Mouse (Mus musculus) intestine, postnatal 0 days (tissue): Measurements from ENCODE around the gene Prl8a9. TPM values are rescaled to one million over a fixed set of nuclear protein-coding genes. Genes with fewer than 3 reads are reported as not detected.

Experiments
- ATAC-seq: fragments of 200-750 bp; cut with Nextera tagmentation; 2 replicates; pipeline ENCODE4 v1.8.0; 2017; ENCODE audit warnings: mild to moderate bottlenecking, moderate TSS enrichment, moderate library complexity
- H3K27ac ChIP-seq: fragments of 300-500 bp; sonication (generic); 2 replicates; pipeline ENCODE4 v1.5.1; 2014; ENCODE audit warnings: mild to moderate bottlenecking, low read depth, low read length, moderate library complexity
- H3K27me3 ChIP-seq: fragments of 300-500 bp; sonication (generic); replicated peaks from 2 replicates; pipeline ENCODE4 v1.6.1; 2014; ENCODE audit warnings: low read length, mixed read lengths; ENCODE audit not compliant: control insufficient read depth, insufficient read depth
- H3K36me3 ChIP-seq: fragments of 300-500 bp; sonication (generic); 2 replicates; pipeline ENCODE4 v1.6.1; 2014; ENCODE audit warnings: mild to moderate bottlenecking, moderate library complexity; ENCODE audit not compliant: control insufficient read depth, insufficient read depth
- H3K4me1 ChIP-seq: fragments of 300-500 bp; sonication (generic); replicated peaks from 2 replicates; pipeline ENCODE4 v1.6.1; 2014; ENCODE audit warnings: antibody characterized with exemption, low read length, mixed read lengths; ENCODE audit not compliant: control insufficient read depth, insufficient read depth
- H3K4me2 ChIP-seq: fragments of 300-500 bp; sonication (generic); replicated peaks from 2 replicates; pipeline ENCODE4 v1.6.1; 2014; ENCODE audit warnings: low read depth, mild to moderate bottlenecking, moderate library complexity
- H3K4me3 ChIP-seq: fragments of 300-500 bp; sonication (generic); 2 replicates; pipeline ENCODE4 v1.5.1; 2014; ENCODE audit warnings: low read depth, low read length
- H3K9ac ChIP-seq: fragments of 300-500 bp; sonication (generic); 2 replicates; pipeline ENCODE4 v1.6.1; 2014; ENCODE audit warnings: mild to moderate bottlenecking, low read depth, low read length
- H3K9me3 ChIP-seq: fragments of 300-500 bp; sonication (generic); 2 replicates; pipeline ENCODE4 v1.6.1; 2016; ENCODE audit warnings: mixed run types; ENCODE audit not compliant: control insufficient read depth
- CTCF ChIP-seq: sonication (generic); IDR thresholded peaks from 2 replicates; pipeline ENCODE4 v1.5.1; 2016; ENCODE audit warnings: low read depth, mild to moderate bottlenecking, control low read depth, antibody characterized with exemption, moderate library complexity
- WGBS: fragments of 180-500 bp; shearing (Covaris S2); extraction: QIAGEN DNeasy Blood & Tissue Kit; methylation state at CpG from one replicate; pipeline ENCODE4 v1.1.7; 2014; 5-methylcytosine and 5-hydroxymethylcytosine counted together
- polyA plus RNA-seq: library from polyadenylated mRNA; unstranded; fragments of >200 nt; fragmentation: Nextera tagmentation; extraction: Ambion mirVana; gene quantifications from 2 replicates; pipeline ENCODE4 v1.2.1, GENCODE M21; 2015

The Prl8a9 gene
- polyA plus RNA-seq, result not detected in 2 replicates

DNA sequence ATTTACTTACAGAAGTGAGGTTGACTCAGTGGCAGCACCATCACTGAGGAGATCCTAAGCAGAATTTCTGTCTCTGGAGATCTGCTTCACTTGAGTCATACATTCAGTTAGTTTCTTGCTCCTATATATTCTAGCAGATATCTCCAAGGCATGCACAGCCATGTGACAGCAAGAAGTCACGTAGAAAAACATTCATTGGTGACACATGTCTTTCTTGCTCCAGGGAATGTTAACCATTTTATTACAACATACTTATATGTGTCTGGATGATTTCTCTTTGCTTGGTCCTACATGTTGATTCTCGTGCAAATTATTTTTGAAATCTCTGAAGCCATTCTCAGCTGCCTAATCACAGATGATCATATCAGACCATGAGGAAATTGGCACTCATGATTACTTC lies at the start of gene Prl8a9:
Gene Prl8a9, minus strand, starts transcription at position 101 of the 400 bp plus-strand sequence.
- Histone ChIP-seq H3K4me3 (no peak within 1 kb of the TSS), H3K4me2 (no peak within 1 kb of the TSS), H3K9me3 (no peaks in the 10 kb centered on the region), H3K27ac (no peak within 1 kb of the TSS), H3K27me3 (no peaks in the 10 kb centered on the region), H3K4me1 (no peaks in the 10 kb centered on the region), H3K36me3 (no peaks in the 10 kb centered on the region), H3K9ac (no peak within 1 kb of the TSS)
- 77% methylated on average over 2 of the region's 2 CpGs for WGBS
- no peak for TF ChIP-seq CTCF
- no peak for ATAC-seq

DNA sequence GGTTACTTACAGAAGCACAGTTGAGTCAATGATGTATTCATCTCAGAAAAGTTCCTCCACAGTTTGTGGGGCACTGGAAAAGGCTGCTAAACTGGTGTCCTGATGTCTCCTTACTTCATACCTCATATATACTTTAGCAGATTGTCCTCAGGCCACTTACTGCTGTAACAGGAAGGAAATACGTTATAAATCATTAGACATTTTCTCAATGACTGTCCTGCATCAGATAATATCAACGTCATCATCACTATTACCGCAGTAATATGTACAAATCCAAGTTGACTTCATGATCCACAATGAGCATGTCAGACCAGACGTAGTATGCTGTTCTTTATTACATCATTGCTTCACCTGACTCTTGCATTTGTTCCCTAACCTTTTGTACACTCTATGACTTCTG lies 46.1 kb upstream of the Prl8a9 start, which contains the start of gene Prl7b1:
Gene Prl7b1, minus strand, starts transcription at position 101 of the 400 bp plus-strand sequence.
- Histone ChIP-seq H3K36me3 (no peaks in the 10 kb centered on the region), H3K4me3 (no peak within 1 kb of the TSS), H3K27ac (no peak within 1 kb of the TSS), H3K4me2 (no peak within 1 kb of the TSS), H3K9ac (no peak within 1 kb of the TSS), H3K9me3 (no peaks in the 10 kb centered on the region), H3K4me1 (no peaks in the 10 kb centered on the region), H3K27me3 (no peaks in the 10 kb centered on the region)
- ATAC-seq, result no peak
- no peak for TF ChIP-seq CTCF
- 65% methylated on average over 4 of the region's 4 CpGs for WGBS

DNA sequence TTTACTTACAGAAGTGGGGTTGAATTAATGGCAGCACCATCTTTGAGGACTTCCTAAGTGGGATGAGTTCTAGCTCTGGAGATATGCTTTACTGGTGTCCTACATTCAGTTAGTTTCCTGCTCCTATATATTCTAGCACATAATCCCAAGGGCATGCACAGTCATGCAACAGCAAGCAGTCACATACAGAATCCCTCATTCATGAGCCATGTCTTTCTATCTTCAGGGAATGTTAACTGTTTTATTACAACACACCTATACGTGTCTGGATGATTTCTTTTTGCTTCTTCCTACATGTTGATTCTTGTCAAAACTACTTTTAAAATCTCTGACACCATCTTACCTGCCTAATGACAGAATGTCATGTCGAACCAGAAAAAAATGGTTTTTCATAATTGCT lies 17.7 kb upstream of the Prl8a9 start, which contains the start of gene Prl8a1:
Gene Prl8a1, minus strand, starts transcription at position 101 of the 400 bp plus-strand sequence.
- no peak for ATAC-seq
- H3K4me1 ChIP-seq, result no peaks in the 10 kb centered on the region
- WGBS, result 74% methylated on average over 2 of the region's 2 CpGs
- no peak within 1 kb of the TSS for H3K9ac ChIP-seq
- no peak within 1 kb of the TSS for H3K27ac ChIP-seq
- H3K4me3 ChIP-seq, result no peak within 1 kb of the TSS
- no peaks in the 10 kb centered on the region for H3K27me3 ChIP-seq
- no peak for TF ChIP-seq CTCF
- H3K9me3 ChIP-seq, result no peaks in the 10 kb centered on the region
- H3K36me3 ChIP-seq, result no peaks in the 10 kb centered on the region
- H3K4me2 ChIP-seq, result no peak within 1 kb of the TSS

DNA sequence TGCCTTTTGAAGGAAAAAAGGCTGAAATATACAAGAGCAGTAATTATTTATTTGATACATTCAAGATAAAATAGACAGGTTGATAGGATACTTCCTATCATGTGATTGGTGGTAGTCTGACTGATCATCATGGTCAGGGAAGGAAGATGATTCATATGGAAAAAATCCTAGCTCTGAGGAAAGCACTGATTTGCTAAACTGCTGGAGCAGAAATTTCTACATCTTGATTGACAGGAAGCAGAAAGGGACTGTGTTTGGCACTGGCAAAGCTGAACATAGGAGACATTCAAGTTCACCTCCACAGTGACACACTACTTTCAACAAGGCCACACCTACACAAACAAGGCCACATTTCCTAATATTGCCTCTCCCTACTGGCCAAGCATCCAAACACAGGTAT lies 11.1 kb downstream of the Prl8a9 start:
- Histone ChIP-seq H3K4me1 (no peaks in the 10 kb centered on the region), H3K9ac (no peak overlapping the region), H3K36me3 (no peaks in the 10 kb centered on the region), H3K4me2 (no peak overlapping the region), H3K27me3 (no peaks in the 10 kb centered on the region), H3K4me3 (no peak overlapping the region), H3K27ac (no peak overlapping the region), H3K9me3 (no peaks in the 10 kb centered on the region)
- no peak for ATAC-seq
- TF ChIP-seq CTCF, result no peak

DNA sequence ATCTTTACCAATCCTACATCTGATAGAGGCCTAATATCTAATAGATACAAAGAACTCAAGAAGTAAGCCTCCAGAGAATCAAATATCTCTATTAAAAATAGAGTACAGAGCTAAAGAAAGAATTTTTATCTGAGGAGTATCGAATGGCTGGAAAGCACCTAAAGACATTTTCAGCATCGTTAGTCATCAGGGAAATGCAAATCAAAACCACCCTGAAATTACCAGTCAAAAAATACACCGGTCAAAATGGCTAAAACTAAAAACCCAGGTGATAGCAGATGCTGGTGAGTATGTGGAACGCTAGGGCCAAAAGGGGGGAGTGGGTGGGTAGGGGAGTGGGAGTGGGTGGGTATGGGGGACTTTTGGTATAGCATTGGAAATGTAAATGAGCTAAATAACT lies 41.2 kb downstream of the Prl8a9 start:
- WGBS, result 80% methylated on average over 4 of the region's 4 CpGs
- ATAC-seq, result no peak

DNA sequence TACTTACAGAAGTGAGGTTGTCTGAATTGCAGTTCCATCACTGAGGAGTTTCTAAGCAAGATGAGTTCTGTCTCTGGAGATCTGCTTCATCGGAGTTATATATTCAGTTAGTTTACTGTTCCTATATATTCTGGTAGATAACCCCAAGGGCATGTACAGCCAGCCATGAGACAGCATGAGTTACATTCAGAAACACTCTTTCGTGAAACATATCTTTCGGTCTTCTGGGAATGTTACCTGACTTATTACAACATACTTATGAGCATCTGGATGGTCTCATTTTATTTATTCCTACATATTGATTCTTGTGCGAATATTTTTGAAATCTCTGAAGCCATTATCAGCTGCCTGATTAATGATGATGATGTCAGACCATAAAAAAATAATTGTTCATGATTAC lies 51.3 kb downstream of the Prl8a9 start, which contains the start of gene Prl8a8:
Gene Prl8a8, minus strand, starts transcription at position 101 of the 400 bp plus-strand sequence.
- no peaks in the 10 kb centered on the region for H3K9me3 ChIP-seq
- 85% methylated on average over 4 of the region's 4 CpGs for WGBS
- ATAC-seq, result no peak

More for the DNA sequence above, 41.2 kb downstream of the Prl8a9 start:
- Histone ChIP-seq H3K4me2 (no peak overlapping the region), H3K4me3 (no peak overlapping the region), H3K9me3 (no peaks in the 10 kb centered on the region), H3K9ac (no peak overlapping the region), H3K4me1 (no peaks in the 10 kb centered on the region), H3K27me3 (no peaks in the 10 kb centered on the region), H3K36me3 (no peaks in the 10 kb centered on the region), H3K27ac (no peak overlapping the region)
- TF ChIP-seq CTCF, result no peak

More for the DNA sequence above, 51.3 kb downstream of the Prl8a9 start, which contains the start of gene Prl8a8:
- no peak for TF ChIP-seq CTCF
- Histone ChIP-seq H3K9ac (no peak within 1 kb of the TSS), H3K27me3 (no peaks in the 10 kb centered on the region), H3K4me2 (no peak within 1 kb of the TSS), H3K4me1 (no peaks in the 10 kb centered on the region), H3K27ac (no peak within 1 kb of the TSS), H3K36me3 (no peaks in the 10 kb centered on the region), H3K4me3 (no peak within 1 kb of the TSS)

Other genes starting within 250 kb of the Prl8a9 start
- not detected in 2 replicates for gene Prl8a2, start 218.9 kb downstream of the Prl8a9 start, polyA plus RNA-seq
- not detected in 2 replicates for gene Prl2b1, start 173.8 kb downstream of the Prl8a9 start, polyA plus RNA-seq
- not detected in 2 replicates for gene Prl8a6, start 125.9 kb downstream of the Prl8a9 start, polyA plus RNA-seq
- not detected in 2 replicates for gene Prl8a8, start 51.4 kb downstream of the Prl8a9 start, polyA plus RNA-seq
- gene Prl8a1, start 17.6 kb upstream of the Prl8a9 start, polyA plus RNA-seq, result not detected in 2 replicates
- not detected in 2 replicates for gene Prl7b1, start 46.0 kb upstream of the Prl8a9 start, polyA plus RNA-seq
- not detected in 2 replicates for gene Prl7a1, start 77.9 kb upstream of the Prl8a9 start, polyA plus RNA-seq
- not detected in 2 replicates for gene Prl7a2, start 103.4 kb upstream of the Prl8a9 start, polyA plus RNA-seq
- not detected in 2 replicates for gene Prl7d1, start 152.1 kb upstream of the Prl8a9 start, polyA plus RNA-seq
- not detected in 2 replicates for gene Prl7c1, start 216.2 kb upstream of the Prl8a9 start, polyA plus RNA-seq
- gene Prl2a1, start 237.0 kb upstream of the Prl8a9 start, polyA plus RNA-seq, result not detected in 2 replicates